Mouse (Mus musculus) forebrain, embryonic 11.5 days (tissue): ENCODE data around the gene Pomgnt1. TPM values are rescaled to one million over a fixed set of nuclear protein-coding genes. Genes with fewer than 3 reads are reported as not detected.

Experiments used
- ATAC-seq: fragments of 200-750 bp; cut with Nextera tagmentation; replicated peaks from 2 replicates; pipeline ENCODE4 v1.8.0; 2017; ENCODE audit warnings: moderate TSS enrichment; ENCODE audit not compliant: low FRiP score
- DNase-seq: peaks from one replicate; pipeline ENCODE4 v3.0.0-alpha.2; 2017; ENCODE audit warnings: low spot score
- H3K27ac ChIP-seq: fragments of 300-500 bp; sonication (generic); 2 replicates; pipeline ENCODE4 v1.5.1; 2014; ENCODE audit warnings: low read depth, low read length
- H3K27me3 ChIP-seq: fragments of 300-500 bp; sonication (generic); 2 replicates; pipeline ENCODE4 v1.6.1; 2014; ENCODE audit warnings: mild to moderate bottlenecking, low read length, mixed read lengths; ENCODE audit not compliant: control insufficient read depth, insufficient read depth
- H3K36me3 ChIP-seq: fragments of 300-500 bp; sonication (generic); 2 replicates; pipeline ENCODE4 v1.6.1; 2014; ENCODE audit warnings: mild to moderate bottlenecking, low read length, moderate library complexity, mixed read lengths; ENCODE audit not compliant: control insufficient read depth, insufficient read depth
- H3K4me1 ChIP-seq: fragments of 300-500 bp; sonication (generic); replicated peaks from 2 replicates; pipeline ENCODE4 v1.6.1; 2014; ENCODE audit warnings: low read length, mixed read lengths; ENCODE audit not compliant: control insufficient read depth, insufficient read depth
- H3K4me2 ChIP-seq: fragments of 300-500 bp; sonication (generic); 2 replicates; pipeline ENCODE4 v1.6.1; 2014; ENCODE audit warnings: low read depth, mild to moderate bottlenecking, low read length, moderate library complexity, mixed read lengths; ENCODE audit not compliant: severe bottlenecking
- H3K4me3 ChIP-seq: fragments of 300-500 bp; sonication (generic); 2 replicates; pipeline ENCODE4 v1.5.1; 2014; ENCODE audit warnings: low read depth, low read length
- H3K9ac ChIP-seq: fragments of 300-500 bp; sonication (generic); 2 replicates; pipeline ENCODE4 v1.6.1; 2014; ENCODE audit warnings: low read length
- H3K9me3 ChIP-seq: fragments of 300-500 bp; sonication (generic); 2 replicates; pipeline ENCODE4 v1.6.1; 2016; ENCODE audit warnings: low read length, mixed read lengths; ENCODE audit not compliant: control insufficient read depth
- WGBS: fragments of 180-500 bp; shearing (Covaris S2); extraction: QIAGEN DNeasy Blood & Tissue Kit; methylation state at CpG from one replicate; pipeline ENCODE4 v1.1.7; 2014; 5-methylcytosine and 5-hydroxymethylcytosine counted together
- polyA plus RNA-seq: library from polyadenylated mRNA; unstranded; fragments of >200 nt; fragmentation: Nextera tagmentation; extraction: Ambion mirVana; gene quantifications from 2 replicates; pipeline ENCODE4 v1.2.1, GENCODE M21; 2014

Gene Pomgnt1
- polyA plus RNA-seq, 1 experiment from 2014 or later, result 54.9 TPM

- H3K4me3 ChIP-seq, result no peak overlapping the region
- no peak overlapping the region for H3K27ac ChIP-seq
- 92% methylated on average over 4 of the region's 4 CpGs for WGBS
These were observed 50.1 kb downstream of the Pomgnt1 start for GRCm38 (mm10) chr4:116173752-116174151.

GRCm38 (mm10) chr4:116174466-116175116 is 51.0 kb downstream of the Pomgnt1 start:
- ATAC-seq (0 out of 2 replicates have a peak, but pooled peaks have one; percentile 22), DNase-seq (no peak)
- H3K4me3 ChIP-seq, result no peak overlapping the region
- WGBS, result 45% methylated on average over 6 of the region's 6 CpGs
- H3K9me3 ChIP-seq, result no peaks in the 10 kb centered on the region
- no peak overlapping the region for H3K27ac ChIP-seq
- H3K36me3 ChIP-seq, result no peaks in the 10 kb centered on the region
- H3K4me2 ChIP-seq, result no peak overlapping the region
- H3K4me1 ChIP-seq, result peaks cover 3% of the 10 kb centered on the region; the same call in 1 of the 2 replicates
- H3K27me3 ChIP-seq, result no peaks in the 10 kb centered on the region
- no peak overlapping the region for H3K9ac ChIP-seq

More at GRCm38 (mm10) chr4:116173752-116174151, 50.1 kb downstream of the Pomgnt1 start:
- Histone ChIP-seq H3K36me3 (no peaks in the 10 kb centered on the region), H3K4me1 (peaks cover 3% of the 10 kb centered on the region; the same call in 1 of the 2 replicates), H3K9me3 (no peaks in the 10 kb centered on the region), H3K4me2 (no peak overlapping the region), H3K9ac (no peak overlapping the region), H3K27me3 (no peaks in the 10 kb centered on the region)
- ATAC-seq (no peak), DNase-seq (no peak)

- Histone ChIP-seq H3K27me3 (no peaks in the 10 kb centered on the region), H3K27ac (no peak overlapping the region), H3K4me1 (peaks cover 3% of the 10 kb centered on the region; the same call in 1 of the 2 replicates), H3K9me3 (no peaks in the 10 kb centered on the region), H3K36me3 (no peaks in the 10 kb centered on the region), H3K9ac (no peak overlapping the region), H3K4me3 (no peak overlapping the region), H3K4me2 (no peak overlapping the region)
- ATAC-seq, result no peak
- DNase-seq, result no peak
These were observed 51.5 kb downstream of the Pomgnt1 start for GRCm38 (mm10) chr4:116175136-116175535.

GRCm38 (mm10) chr4:116175711-116176542 is 52.3 kb downstream of the Pomgnt1 start:
- Histone ChIP-seq H3K4me2 (no peak overlapping the region), H3K9me3 (no peaks in the 10 kb centered on the region), H3K27ac (peak overlapping the region; percentile 31; the same call in 1 of the 2 replicates), H3K4me3 (no peak overlapping the region), H3K36me3 (no peaks in the 10 kb centered on the region), H3K4me1 (peaks cover 3% of the 10 kb centered on the region; the same call in 1 of the 2 replicates), H3K27me3 (no peaks in the 10 kb centered on the region), H3K9ac (no peak overlapping the region)
- 71% methylated on average over 7 of the region's 7 CpGs for WGBS
- DNase-seq (no peak), ATAC-seq (no peak)

GRCm38 (mm10) chr4:116176543-116176988 is 52.9 kb downstream of the Pomgnt1 start:
- WGBS, result 37% methylated on average over 10 of the region's 10 CpGs
- Histone ChIP-seq H3K27ac (peak overlapping the region; percentile 31), H3K27me3 (no peaks in the 10 kb centered on the region), H3K4me1 (peaks cover 3% of the 10 kb centered on the region; the same call in 1 of the 2 replicates), H3K9me3 (no peaks in the 10 kb centered on the region), H3K36me3 (no peaks in the 10 kb centered on the region), H3K9ac (no peak overlapping the region), H3K4me2 (0 out of 2 replicates have a peak overlapping the region, but pooled peaks have one; percentile 8), H3K4me3 (no peak overlapping the region)
- ATAC-seq (no peak), DNase-seq (peak; percentile 68)

- Histone ChIP-seq H3K4me2 (no peak overlapping the region), H3K27ac (0 out of 2 replicates have a peak overlapping the region, but pooled peaks have one; percentile 31), H3K4me1 (peaks cover 3% of the 10 kb centered on the region; the same call in 1 of the 2 replicates), H3K9me3 (no peaks in the 10 kb centered on the region), H3K9ac (no peak overlapping the region), H3K36me3 (no peaks in the 10 kb centered on the region), H3K4me3 (no peak overlapping the region), H3K27me3 (no peaks in the 10 kb centered on the region)
- 25% methylated on average over 5 of the region's 5 CpGs for WGBS
- DNase-seq (no peak), ATAC-seq (no peak)
These were observed 53.5 kb downstream of the Pomgnt1 start for GRCm38 (mm10) chr4:116177140-116177539.

- H3K4me1 ChIP-seq, result peaks cover 4% of the 10 kb centered on the region; the same call in 1 of the 2 replicates
- H3K9ac ChIP-seq, result no peak overlapping the region
- no peaks in the 10 kb centered on the region for H3K36me3 ChIP-seq
- no peak overlapping the region for H3K4me2 ChIP-seq
- ATAC-seq (no peak), DNase-seq (no peak)
- 13% methylated on average over 3 of the region's 3 CpGs for WGBS
- H3K4me3 ChIP-seq, result no peak overlapping the region
- no peak overlapping the region for H3K27ac ChIP-seq
- no peaks in the 10 kb centered on the region for H3K27me3 ChIP-seq
- no peaks in the 10 kb centered on the region for H3K9me3 ChIP-seq
These were observed 58.4 kb downstream of the Pomgnt1 start for GRCm38 (mm10) chr4:116182079-116182478.

- ATAC-seq (no peak), DNase-seq (no peak)
- peaks cover 4% of the 10 kb centered on the region; the same call in 1 of the 2 replicates for H3K4me1 ChIP-seq
- no peaks in the 10 kb centered on the region for H3K36me3 ChIP-seq
- H3K4me3 ChIP-seq, result 0 out of 2 replicates have a peak overlapping the region, but pooled peaks have one; percentile 2
- no peaks in the 10 kb centered on the region for H3K27me3 ChIP-seq
- no peak overlapping the region for H3K27ac ChIP-seq
- H3K9me3 ChIP-seq, result no peaks in the 10 kb centered on the region
- peak overlapping the region; percentile 31; the same call in 1 of the 2 replicates for H3K4me2 ChIP-seq
- H3K9ac ChIP-seq, result peak overlapping the region; percentile 47
- WGBS, result 5% methylated on average over 12 of the region's 12 CpGs
These were observed 59.1 kb downstream of the Pomgnt1 start for GRCm38 (mm10) chr4:116182745-116183144.
